Mouse (Mus musculus): ENCODE results near the gene Ubxn2a.

GRCm38 (mm10) chr12:4930820-4931548 is 23.5 kb upstream of the Ubxn2a start:
- TF ChIP-seq CTCF (IDR thresholded peaks at IDR 0.05; ENCODE audit: extremely low read depth, insufficient read depth, insufficient read length, insufficient replicate concordance) (no peak), POLR2A (IDR thresholded peaks at IDR 0.05; ENCODE audit: low read depth, low read length) (no peak)
